Mouse (Mus musculus) liver, embryonic 11.5 days (tissue): ENCODE data around the gene Myo3b. TPM values are rescaled to one million over a fixed set of nuclear protein-coding genes. Genes with fewer than 3 reads are reported as not detected.

Experiments used
- ATAC-seq: fragments of 200-750 bp; cut with Nextera tagmentation; replicated peaks from 2 replicates; pipeline ENCODE4 v1.8.0; 2017; ENCODE audit warnings: moderate number of reproducible peaks, mild to moderate bottlenecking, moderate TSS enrichment, moderate library complexity; ENCODE audit not compliant: low FRiP score
- DNase-seq: peaks from one replicate; pipeline ENCODE4 v3.0.0-alpha.2; 2017; ENCODE audit warnings: low spot score
- H3K27ac ChIP-seq: fragments of 300-500 bp; sonication (generic); 2 replicates; pipeline ENCODE4 v1.5.1; 2014; ENCODE audit warnings: mild to moderate bottlenecking, low read depth, low read length, control low read depth
- H3K27me3 ChIP-seq: fragments of 300-500 bp; sonication (generic); replicated peaks from 2 replicates; pipeline ENCODE4 v1.6.1; 2014; ENCODE audit warnings: low read length, mixed read lengths; ENCODE audit not compliant: control insufficient read depth, insufficient read depth
- H3K36me3 ChIP-seq: fragments of 300-500 bp; sonication (generic); 2 replicates; pipeline ENCODE4 v1.6.1; 2014; ENCODE audit warnings: mild to moderate bottlenecking, low read length, moderate library complexity, mixed read lengths; ENCODE audit not compliant: control insufficient read depth, insufficient read depth
- H3K4me1 ChIP-seq: fragments of 300-500 bp; sonication (generic); replicated peaks from 2 replicates; pipeline ENCODE4 v1.6.1; 2014; ENCODE audit warnings: low read length, mixed read lengths; ENCODE audit not compliant: control insufficient read depth, insufficient read depth
- H3K4me2 ChIP-seq: fragments of 300-500 bp; sonication (generic); 2 replicates; pipeline ENCODE4 v1.6.1; 2014; ENCODE audit warnings: mild to moderate bottlenecking, control low read depth, moderate library complexity
- H3K4me3 ChIP-seq: fragments of 300-500 bp; sonication (generic); 2 replicates; pipeline ENCODE4 v1.5.1; 2014; ENCODE audit warnings: low read depth, low read length, control low read depth
- H3K9ac ChIP-seq: fragments of 300-500 bp; sonication (generic); 2 replicates; pipeline ENCODE4 v1.6.1; 2014; ENCODE audit warnings: low read depth, low read length, control low read depth
- H3K9me3 ChIP-seq: fragments of 300-500 bp; sonication (generic); 2 replicates; pipeline ENCODE4 v1.6.1; 2016; ENCODE audit warnings: low read length, inconsistent platforms, mixed read lengths; ENCODE audit not compliant: control insufficient read depth
- WGBS: fragments of 180-500 bp; shearing (Covaris S2); extraction: QIAGEN DNeasy Blood & Tissue Kit; methylation state at CpG from one replicate; pipeline ENCODE4 v1.1.7; 2014; 5-methylcytosine and 5-hydroxymethylcytosine counted together
- polyA plus RNA-seq: library from polyadenylated mRNA; unstranded; fragments of >200 nt; fragmentation: Nextera tagmentation; extraction: Ambion mirVana; gene quantifications from 2 replicates; pipeline ENCODE4 v1.2.1, GENCODE M21; 2014

The Myo3b gene
- polyA plus RNA-seq, 1 experiment from 2014 or later, result not detected

DNA sequence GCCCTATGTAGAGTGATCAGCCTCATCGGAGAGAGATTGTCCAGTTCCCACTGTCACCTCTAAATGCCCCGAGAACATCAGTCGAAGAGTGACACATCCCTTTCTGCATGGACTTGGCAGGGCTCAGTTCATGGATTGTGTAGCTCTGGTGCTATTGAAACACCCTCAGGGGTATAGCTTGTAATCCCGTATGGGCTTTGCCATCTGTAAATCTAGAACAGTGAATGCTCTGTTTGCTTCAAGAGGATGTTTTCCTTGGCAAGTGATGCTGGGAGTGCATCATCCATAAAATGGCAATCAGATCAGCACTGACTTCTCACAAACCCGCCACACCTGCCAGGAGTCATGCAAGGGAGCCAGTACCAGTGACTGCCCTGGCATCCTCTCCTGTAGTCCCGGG is 380.4 kb downstream of the Myo3b start:
- Histone ChIP-seq H3K9ac (no peak overlapping the region), H3K27ac (no peak overlapping the region), H3K36me3 (no peaks in the 10 kb centered on the region), H3K4me3 (no peak overlapping the region), H3K27me3 (no peaks in the 10 kb centered on the region), H3K9me3 (no peaks in the 10 kb centered on the region), H3K4me1 (no peaks in the 10 kb centered on the region), H3K4me2 (no peak overlapping the region)
- WGBS, result 81% methylated on average over 6 of the region's 6 CpGs
- DNase-seq (no peak), ATAC-seq (no peak)

DNA sequence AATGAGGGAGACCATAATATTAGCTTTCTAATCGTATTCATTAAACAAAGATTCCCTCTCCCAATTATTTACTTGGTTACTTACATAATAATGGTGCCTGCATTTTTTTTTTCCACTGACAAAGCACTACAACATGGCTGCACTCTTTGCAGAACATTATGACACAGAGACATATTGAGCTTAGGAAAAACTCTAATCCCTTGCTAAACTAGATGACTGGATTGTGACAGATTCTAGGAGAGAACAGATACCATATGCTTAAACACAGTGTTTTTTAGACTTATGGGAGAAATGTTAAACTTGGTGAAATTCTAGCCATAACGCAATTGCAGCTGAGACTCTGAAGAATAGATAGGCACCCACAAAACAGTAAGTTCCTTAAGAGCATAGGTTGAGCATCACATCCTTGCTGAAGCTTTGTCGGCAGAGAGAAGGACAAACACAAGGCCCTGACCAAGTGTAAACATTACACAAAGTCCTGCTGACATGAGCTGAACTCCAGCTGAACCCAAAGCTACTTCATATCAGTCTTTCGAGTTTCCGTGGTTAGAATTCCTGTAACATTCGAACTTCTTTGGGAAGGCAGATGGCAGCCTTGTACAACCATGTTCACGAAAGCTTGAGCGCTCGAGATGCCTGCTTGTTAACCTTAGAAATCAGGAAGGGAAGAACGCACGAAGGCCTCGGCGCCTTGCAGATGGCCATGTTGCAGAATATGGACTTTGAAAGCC is 382.4 kb downstream of the Myo3b start:
- 64% methylated on average over 13 of the region's 13 CpGs for WGBS
- Histone ChIP-seq H3K4me1 (no peaks in the 10 kb centered on the region), H3K4me3 (no peak overlapping the region), H3K9me3 (no peaks in the 10 kb centered on the region), H3K27me3 (no peaks in the 10 kb centered on the region), H3K36me3 (no peaks in the 10 kb centered on the region), H3K27ac (no peak overlapping the region), H3K4me2 (no peak overlapping the region), H3K9ac (no peak overlapping the region)
- ATAC-seq, result no peak
- no peak for DNase-seq

DNA sequence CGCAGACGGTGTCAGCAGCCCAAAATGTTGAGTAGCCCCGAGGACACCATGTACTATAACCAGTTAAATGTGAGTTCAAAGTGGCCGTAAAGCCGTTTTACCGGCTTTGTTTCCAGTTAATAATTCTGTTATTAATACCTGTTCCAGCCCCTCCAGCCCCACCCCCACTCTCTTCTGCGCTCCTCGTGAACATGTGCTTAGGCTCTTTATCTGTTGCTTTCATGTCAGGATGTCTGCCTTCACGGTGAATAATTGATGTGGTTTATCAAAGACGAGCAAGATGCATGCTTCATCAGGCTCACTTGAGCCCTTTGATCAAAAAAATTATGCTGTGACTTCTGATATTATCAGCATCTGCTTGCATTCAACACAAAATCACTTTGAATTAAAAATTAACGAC is 386.7 kb downstream of the Myo3b start:
- Histone ChIP-seq H3K4me1 (no peaks in the 10 kb centered on the region), H3K27me3 (no peaks in the 10 kb centered on the region), H3K9me3 (no peaks in the 10 kb centered on the region), H3K27ac (no peak overlapping the region), H3K36me3 (no peaks in the 10 kb centered on the region), H3K9ac (no peak overlapping the region), H3K4me3 (no peak overlapping the region), H3K4me2 (no peak overlapping the region)
- ATAC-seq (no peak), DNase-seq (no peak)
- 56% methylated on average over 11 of the region's 11 CpGs for WGBS

DNA sequence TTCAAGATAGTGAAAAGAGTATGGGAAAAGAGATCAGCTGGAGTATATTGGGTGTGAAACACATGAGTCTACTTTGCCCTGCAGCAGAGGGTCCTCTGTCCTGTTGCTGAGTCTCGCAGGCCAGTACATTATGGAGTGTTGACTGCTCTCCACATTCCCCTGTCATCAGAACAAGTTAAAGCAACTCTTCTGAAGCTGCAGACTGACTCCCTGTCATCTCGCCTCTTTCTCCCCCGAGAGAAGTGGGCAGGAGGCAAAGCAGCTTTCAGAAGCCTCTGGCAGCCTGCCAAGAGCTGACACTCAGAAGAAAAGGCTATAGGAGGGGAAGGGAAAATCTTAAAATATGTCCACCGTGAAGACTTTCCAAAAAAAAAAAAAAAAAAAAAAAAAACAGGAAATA is 404.1 kb downstream of the Myo3b start:
- ATAC-seq (no peak), DNase-seq (no peak)
- H3K4me2 ChIP-seq, result no peak overlapping the region
- H3K4me1 ChIP-seq, result no peaks in the 10 kb centered on the region
- no peaks in the 10 kb centered on the region for H3K9me3 ChIP-seq
- no peaks in the 10 kb centered on the region for H3K36me3 ChIP-seq
- WGBS, result 19% methylated on average over 4 of the region's 4 CpGs
- no peak overlapping the region for H3K9ac ChIP-seq
- H3K4me3 ChIP-seq, result no peak overlapping the region
- H3K27me3 ChIP-seq, result no peaks in the 10 kb centered on the region
- H3K27ac ChIP-seq, result no peak overlapping the region

DNA sequence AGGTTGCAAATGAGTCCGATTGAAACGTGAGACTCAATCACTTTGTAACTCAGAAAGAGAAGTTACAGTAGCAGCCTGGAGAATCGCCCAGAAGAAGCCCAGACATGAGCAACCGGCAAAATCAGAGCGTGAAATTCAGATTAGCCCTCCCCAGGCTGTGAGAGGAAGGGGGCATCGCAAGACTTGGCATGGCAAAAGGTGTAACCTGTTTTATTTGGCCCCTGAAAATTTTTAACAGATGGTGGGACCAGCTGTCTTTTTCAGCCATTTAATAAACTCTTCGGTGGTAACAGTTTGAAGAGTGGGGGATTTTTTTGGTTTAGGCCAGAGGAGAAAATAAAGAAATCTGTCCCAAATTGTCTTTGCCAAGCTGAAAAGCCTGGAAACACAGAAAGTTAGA is 405.2 kb downstream of the Myo3b start:
- H3K4me2 ChIP-seq, result no peak overlapping the region
- no peaks in the 10 kb centered on the region for H3K4me1 ChIP-seq

DNA sequence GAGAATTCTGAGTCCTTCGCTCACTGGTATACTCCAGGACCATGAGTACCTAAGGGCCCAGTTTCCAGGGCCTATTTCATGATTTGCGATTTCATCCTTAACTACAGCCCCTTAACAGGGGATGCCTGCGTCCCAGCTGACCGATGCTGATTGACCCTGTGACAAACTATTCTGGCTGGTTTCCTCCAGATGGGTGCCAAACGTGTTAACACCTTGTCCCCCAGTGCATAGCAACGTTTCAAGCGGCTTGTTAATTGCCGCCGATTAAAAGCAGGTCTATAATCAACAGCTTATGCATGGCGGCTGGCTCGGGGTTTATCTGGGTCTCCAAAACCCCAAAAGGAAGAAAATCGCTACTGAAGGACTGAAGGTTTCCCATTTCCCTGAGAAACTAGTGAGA is 417.3 kb downstream of the Myo3b start:
- no peak for DNase-seq
- Histone ChIP-seq H3K27ac (no peak overlapping the region), H3K4me2 (peak overlapping the region; percentile 37), H3K4me3 (peak overlapping the region; percentile 17; the same call in 1 of the 2 replicates), H3K9ac (no peak overlapping the region), H3K4me1 (no peaks in the 10 kb centered on the region), H3K9me3 (no peaks in the 10 kb centered on the region), H3K27me3 (peaks cover 7% of the 10 kb centered on the region), H3K36me3 (no peaks in the 10 kb centered on the region)
- WGBS, result 10% methylated on average over 12 of the region's 12 CpGs
- ATAC-seq, result no peak

More for the DNA sequence above, 405.2 kb downstream of the Myo3b start:
- Histone ChIP-seq H3K9ac (no peak overlapping the region), H3K27ac (no peak overlapping the region), H3K36me3 (no peaks in the 10 kb centered on the region), H3K9me3 (no peaks in the 10 kb centered on the region), H3K27me3 (no peaks in the 10 kb centered on the region), H3K4me3 (no peak overlapping the region)
- whole genome bisulfite sequencing, result 10% methylated on average over 7 of the region's 7 CpGs
- no peak for DNase-seq
- no peak for ATAC-seq

DNA sequence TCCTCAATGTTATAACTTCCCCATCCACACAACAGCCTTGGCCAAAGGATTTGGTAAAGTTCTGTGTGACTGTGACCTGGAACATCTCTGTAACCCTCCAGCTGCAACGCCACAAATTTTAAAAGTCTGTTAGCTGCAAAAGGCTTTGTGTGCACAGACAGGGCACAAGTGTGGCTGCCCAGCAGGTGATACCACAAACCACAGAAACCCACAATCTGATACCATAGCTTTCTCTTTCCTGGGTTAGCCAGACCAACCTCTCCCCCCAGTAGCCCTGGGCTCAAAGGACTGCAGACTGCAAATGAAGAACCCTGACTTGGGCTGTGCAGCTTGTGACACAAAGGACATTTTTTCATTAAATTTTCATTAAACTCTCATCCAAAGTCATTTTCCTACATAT is 424.7 kb downstream of the Myo3b start:
- Histone ChIP-seq H3K4me3 (no peak overlapping the region), H3K9ac (no peak overlapping the region), H3K27me3 (no peaks in the 10 kb centered on the region), H3K27ac (no peak overlapping the region), H3K4me2 (no peak overlapping the region), H3K4me1 (no peaks in the 10 kb centered on the region), H3K36me3 (no peaks in the 10 kb centered on the region), H3K9me3 (no peaks in the 10 kb centered on the region)
- ATAC-seq (no peak), DNase-seq (no peak)
- WGBS, result 65% methylated on average over 1 of the region's 1 CpGs

DNA sequence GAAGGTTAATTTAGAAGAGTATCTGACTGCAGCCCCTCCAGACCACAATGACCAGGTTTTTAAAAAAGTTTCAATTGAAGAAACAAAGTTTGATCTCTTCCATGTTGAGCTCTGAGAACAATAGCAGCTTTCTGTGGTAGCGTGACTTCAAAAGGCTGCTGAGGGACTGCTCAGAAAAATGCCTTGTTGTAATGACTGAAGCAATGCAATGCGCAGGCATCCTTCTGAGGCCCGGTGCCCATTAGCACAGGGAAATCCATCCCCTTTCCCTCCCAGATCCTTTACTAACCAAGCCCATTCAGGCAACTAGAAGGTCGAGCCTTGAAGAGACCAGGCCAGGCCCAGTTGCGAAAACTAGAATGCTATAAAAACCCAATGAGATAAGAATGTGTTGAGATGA is 432.2 kb downstream of the Myo3b start:
- Histone ChIP-seq H3K27ac (no peak overlapping the region), H3K4me2 (no peak overlapping the region), H3K4me3 (no peak overlapping the region), H3K4me1 (peaks cover 8% of the 10 kb centered on the region; the same call in 1 of the 2 replicates), H3K36me3 (no peaks in the 10 kb centered on the region), H3K9ac (no peak overlapping the region), H3K9me3 (no peaks in the 10 kb centered on the region), H3K27me3 (peaks cover 66% of the 10 kb centered on the region)
- DNase-seq, result no peak
- WGBS, result 16% methylated on average over 5 of the region's 5 CpGs
- no peak for ATAC-seq

DNA sequence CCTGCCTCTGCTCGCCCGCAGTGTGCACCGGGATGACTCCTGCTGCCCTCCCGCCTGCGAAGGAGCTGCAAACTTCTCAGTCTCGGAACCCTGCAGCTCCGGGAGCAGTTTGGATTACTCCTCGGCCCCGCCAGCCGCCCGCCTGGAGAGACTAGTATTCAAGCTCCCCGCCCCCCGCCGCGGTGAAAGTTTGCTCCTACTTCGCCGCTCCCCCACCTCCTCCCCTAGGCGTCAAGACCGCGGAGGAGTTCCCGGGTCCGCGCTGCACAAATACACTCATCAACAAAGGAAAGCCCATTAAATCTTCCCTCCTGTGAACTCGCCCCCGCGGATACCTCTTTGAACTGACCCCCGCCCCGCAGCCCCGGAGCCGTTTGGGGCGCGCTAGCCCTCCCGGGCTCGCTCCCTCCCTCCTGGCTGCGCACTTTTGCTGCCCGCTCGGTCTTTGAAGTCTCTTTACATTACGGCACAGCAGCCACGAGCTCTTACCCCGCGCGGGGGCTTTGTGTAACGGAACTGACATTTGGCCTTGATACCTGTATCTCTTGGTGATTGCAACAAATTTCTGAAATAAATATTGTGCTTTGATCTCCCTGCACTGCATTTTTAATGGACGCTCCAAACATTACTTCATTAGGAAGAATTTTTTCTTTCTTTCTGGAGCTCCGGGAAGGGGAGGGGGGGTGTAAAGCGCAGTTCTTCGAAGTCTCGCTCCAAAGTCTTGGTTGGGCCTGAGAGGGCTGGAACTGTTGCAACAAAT is 433.1 kb downstream of the Myo3b start:
- peak overlapping the region; percentile 37 for H3K4me3 ChIP-seq
- WGBS, result 2% methylated on average over 48 of the region's 48 CpGs
- H3K4me2 ChIP-seq, result peak overlapping the region; percentile 63
- H3K27ac ChIP-seq, result no peak overlapping the region
- peaks cover 8% of the 10 kb centered on the region; the same call in 1 of the 2 replicates for H3K4me1 ChIP-seq
- DNase-seq, result peak; percentile 57
- no peak overlapping the region for H3K9ac ChIP-seq
- peaks cover 75% of the 10 kb centered on the region for H3K27me3 ChIP-seq
- H3K9me3 ChIP-seq, result no peaks in the 10 kb centered on the region
- no peak for ATAC-seq
- no peaks in the 10 kb centered on the region for H3K36me3 ChIP-seq
